Mouse (Mus musculus) limb, embryonic 15.5 days (tissue): ENCODE data around the gene Scnm1. TPM values are rescaled to one million over a fixed set of nuclear protein-coding genes. Genes with fewer than 3 reads are reported as not detected.

Experiments
- ATAC-seq: fragments of 200-750 bp; cut with Nextera tagmentation; 2 replicates; pipeline ENCODE4 v1.8.0; 2017; ENCODE audit warnings: low read depth, moderate TSS enrichment; ENCODE audit not compliant: insufficient number of reproducible peaks, low FRiP score, low TSS enrichment
- H3K27ac ChIP-seq: fragments of 300-500 bp; sonication (generic); 2 replicates; pipeline ENCODE4 v1.5.1; 2015; ENCODE audit warnings: moderate library complexity, mild to moderate bottlenecking, inconsistent platforms
- H3K27me3 ChIP-seq: fragments of 300-500 bp; sonication (generic); 2 replicates; pipeline ENCODE4 v1.6.1; 2015; ENCODE audit warnings: inconsistent platforms
- H3K36me3 ChIP-seq: fragments of 300-500 bp; sonication (generic); 2 replicates; pipeline ENCODE4 v1.6.1; 2015; ENCODE audit warnings: inconsistent platforms
- H3K4me1 ChIP-seq: fragments of 300-500 bp; sonication (generic); 2 replicates; pipeline ENCODE4 v1.6.1; 2015; ENCODE audit warnings: inconsistent platforms
- H3K4me2 ChIP-seq: fragments of 300-500 bp; sonication (generic); 2 replicates; pipeline ENCODE4 v1.6.1; 2015; ENCODE audit warnings: mild to moderate bottlenecking, inconsistent platforms
- H3K4me3 ChIP-seq: fragments of 300-500 bp; sonication (generic); 2 replicates; pipeline ENCODE4 v1.5.1; 2015; ENCODE audit warnings: mild to moderate bottlenecking, inconsistent platforms
- H3K9ac ChIP-seq: fragments of 300-500 bp; sonication (generic); 2 replicates; pipeline ENCODE4 v1.6.1; 2015; ENCODE audit warnings: inconsistent platforms
- H3K9me3 ChIP-seq: fragments of 300-500 bp; sonication (generic); 2 replicates; pipeline ENCODE4 v1.6.1; 2016; ENCODE audit warnings: inconsistent platforms
- WGBS: fragments of 180-500 bp; shearing (Covaris S2); methylation state at CpG from one replicate; pipeline ENCODE4 v1.1.7; 2015; 5-methylcytosine and 5-hydroxymethylcytosine counted together
- polyA plus RNA-seq: library from polyadenylated mRNA; unstranded; fragments of >200 nt; fragmentation: Nextera tagmentation; extraction: Ambion mirVana; gene quantifications from 2 replicates; pipeline ENCODE4 v1.2.1, GENCODE M21; 2015

Scnm1 gene
- polyA plus RNA-seq = 61.2 and 67.2 TPM in 2 replicates

DNA sequence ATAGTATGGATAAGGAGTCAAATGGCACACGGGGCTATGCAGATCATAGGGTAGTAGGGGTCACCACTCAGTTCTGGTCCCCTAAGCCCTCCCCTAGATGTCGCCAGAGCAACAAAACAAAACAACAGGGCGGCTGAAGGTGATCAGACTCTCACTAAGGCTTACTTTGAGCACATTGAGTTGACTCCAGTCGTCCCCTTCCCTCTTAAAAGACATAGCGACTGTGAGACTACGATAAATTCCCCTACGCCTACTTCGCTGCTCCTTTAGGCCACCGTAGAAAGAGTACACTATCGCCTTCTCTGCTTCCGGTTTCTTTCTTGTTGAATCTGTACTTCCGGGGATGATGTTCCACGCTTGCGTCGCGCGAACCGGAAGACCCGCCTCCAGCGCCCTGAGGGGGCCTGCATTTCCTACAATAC, at the start of gene Scnm1, which contains the start of gene Lysmd1:
Gene Scnm1, minus strand, starts transcription at position 332 of the 422 bp plus-strand sequence.
Gene Lysmd1, plus strand, starts transcription at position 409 of the 422 bp plus-strand sequence.
- WGBS = under 1% methylated on average over 20 of the region's 20 CpGs
- H3K4me3 ChIP-seq = peak within 1 kb of the TSS; percentile 68
- peaks cover 27% of the 10 kb centered on the region for H3K4me1 ChIP-seq
- peak within 1 kb of the TSS; percentile 83 for H3K27ac ChIP-seq
- peak; percentile 89 for ATAC-seq
- no peaks in the 10 kb centered on the region for H3K27me3 ChIP-seq
- H3K36me3 ChIP-seq = peaks cover 21% of the 10 kb centered on the region
- no peaks in the 10 kb centered on the region for H3K9me3 ChIP-seq
- peak within 1 kb of the TSS; percentile 72 for H3K9ac ChIP-seq
- peak within 1 kb of the TSS; percentile 76 for H3K4me2 ChIP-seq

DNA sequence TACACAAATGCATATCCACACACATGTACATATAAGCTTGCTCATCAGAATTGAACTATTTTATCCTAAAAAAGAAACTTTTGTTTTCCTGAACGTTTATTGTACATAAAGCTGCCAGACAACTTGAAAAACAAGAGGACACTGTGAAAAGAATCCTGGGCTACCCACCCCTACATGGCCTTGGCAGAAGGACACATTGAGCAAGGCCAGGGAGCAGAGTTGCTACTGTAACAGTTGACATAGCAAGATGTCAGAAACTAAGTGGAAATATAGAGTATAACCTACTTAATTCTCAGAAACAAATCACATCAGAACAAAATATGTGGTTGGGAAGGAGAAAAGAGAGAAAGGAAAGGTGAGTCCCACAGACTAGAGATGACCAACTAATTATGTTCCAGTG, 48.0 kb upstream of the Scnm1 start:
- H3K27ac ChIP-seq = no peak overlapping the region
- no peak overlapping the region for H3K9ac ChIP-seq
- H3K9me3 ChIP-seq = no peaks in the 10 kb centered on the region
- H3K4me3 ChIP-seq = no peak overlapping the region
- no peak overlapping the region for H3K4me2 ChIP-seq
- 72% methylated on average over 1 of the region's 1 CpGs for WGBS
- H3K4me1 ChIP-seq = no peaks in the 10 kb centered on the region
- H3K36me3 ChIP-seq = peaks cover 41% of the 10 kb centered on the region
- ATAC-seq = no peak
- H3K27me3 ChIP-seq = no peaks in the 10 kb centered on the region

DNA sequence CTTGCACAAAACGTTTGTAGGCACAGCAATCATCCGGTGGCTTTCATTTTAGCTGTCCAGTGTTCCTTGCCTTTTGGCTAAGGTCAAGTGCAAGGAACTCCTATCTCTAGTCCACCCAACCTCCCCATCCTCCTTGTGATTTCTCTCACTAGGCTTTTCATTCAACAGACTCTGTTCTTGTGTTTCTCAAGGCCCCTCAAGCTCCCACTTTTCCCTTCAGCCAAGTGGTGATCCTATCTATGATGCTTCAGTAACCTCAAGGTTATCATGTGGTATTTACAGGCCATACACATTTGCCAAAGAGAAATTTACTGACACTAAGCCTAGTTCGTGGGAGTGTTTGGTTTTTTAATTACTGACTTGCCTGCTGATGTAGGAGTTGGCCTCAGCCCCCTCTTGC, 46.1 kb upstream of the Scnm1 start:
- H3K36me3 ChIP-seq = peaks cover 22% of the 10 kb centered on the region
- H3K27ac ChIP-seq = no peak overlapping the region
- no peak overlapping the region for H3K4me3 ChIP-seq
- ATAC-seq = no peak
- 65% methylated on average over 3 of the region's 3 CpGs for WGBS
- no peaks in the 10 kb centered on the region for H3K27me3 ChIP-seq
- H3K9ac ChIP-seq = no peak overlapping the region
- H3K4me1 ChIP-seq = no peaks in the 10 kb centered on the region
- H3K9me3 ChIP-seq = no peaks in the 10 kb centered on the region
- no peak overlapping the region for H3K4me2 ChIP-seq

DNA sequence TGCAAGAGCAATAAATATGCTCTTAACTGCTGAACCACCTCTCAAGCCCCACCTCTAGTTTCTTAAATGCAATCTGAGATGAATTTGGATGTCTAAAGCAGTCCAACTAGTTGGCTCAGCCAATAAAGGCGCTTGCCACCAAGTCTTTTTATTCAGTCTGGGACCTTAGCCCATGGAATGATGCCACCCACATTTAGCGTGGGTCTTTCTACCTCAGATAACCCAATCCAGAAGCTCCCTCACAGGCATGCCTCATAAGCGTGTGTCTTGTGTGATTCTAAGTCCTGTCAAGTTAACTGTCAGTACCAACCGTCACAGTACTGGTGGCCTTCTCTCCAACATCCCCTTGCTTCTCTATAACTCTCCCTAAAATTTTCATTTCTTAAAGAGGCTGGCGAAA, 45.1 kb upstream of the Scnm1 start:
- H3K27ac ChIP-seq = no peak overlapping the region
- peaks cover 3% of the 10 kb centered on the region; the same call in 1 of the 2 replicates for H3K27me3 ChIP-seq
- H3K36me3 ChIP-seq = peaks cover 12% of the 10 kb centered on the region
- ATAC-seq = no peak
- H3K4me2 ChIP-seq = no peak overlapping the region
- H3K9ac ChIP-seq = no peak overlapping the region
- no peaks in the 10 kb centered on the region for H3K9me3 ChIP-seq
- H3K4me1 ChIP-seq = peaks cover 4% of the 10 kb centered on the region
- H3K4me3 ChIP-seq = no peak overlapping the region
- 80% methylated on average over 5 of the region's 5 CpGs for WGBS

- no peak overlapping the region for H3K9ac ChIP-seq
These were observed 43.8 kb upstream of the Scnm1 start for GRCm38 (mm10) chr3:95177583-95177982.

DNA sequence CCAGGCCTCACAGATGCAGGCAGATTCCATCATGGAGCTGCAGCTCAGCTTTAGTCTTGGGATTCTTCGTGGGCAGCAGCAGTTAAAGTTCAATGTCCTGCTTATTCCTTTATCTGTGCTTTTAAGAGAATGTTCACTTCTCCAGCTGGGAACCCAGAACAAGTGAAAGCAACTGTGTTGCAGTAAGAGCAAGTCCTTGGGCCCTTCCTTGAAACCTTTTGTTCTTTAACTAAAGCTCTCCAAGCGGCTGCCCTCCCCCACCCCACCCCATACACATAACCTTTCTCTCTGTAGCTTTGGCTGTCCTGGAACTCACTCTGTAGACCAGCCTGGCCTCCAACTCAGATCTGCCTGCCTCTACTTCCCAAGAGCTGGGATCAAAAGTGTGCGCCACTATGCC, 42.7 kb upstream of the Scnm1 start:
- ATAC-seq = no peak
- Histone ChIP-seq H3K36me3 (peaks cover 19% of the 10 kb centered on the region), H3K27me3 (peaks cover 25% of the 10 kb centered on the region), H3K9me3 (no peaks in the 10 kb centered on the region), H3K9ac (no peak overlapping the region), H3K4me3 (no peak overlapping the region), H3K27ac (no peak overlapping the region), H3K4me1 (peaks cover 20% of the 10 kb centered on the region), H3K4me2 (no peak overlapping the region)
- WGBS = 68% methylated on average over 3 of the region's 3 CpGs

More at GRCm38 (mm10) chr3:95177583-95177982, 43.8 kb upstream of the Scnm1 start:
- Histone ChIP-seq H3K9me3 (no peaks in the 10 kb centered on the region), H3K36me3 (peaks cover 14% of the 10 kb centered on the region), H3K27ac (no peak overlapping the region), H3K4me3 (no peak overlapping the region), H3K4me2 (no peak overlapping the region), H3K4me1 (peaks cover 17% of the 10 kb centered on the region), H3K27me3 (peaks cover 14% of the 10 kb centered on the region)
- no peak for ATAC-seq
- WGBS = 55% methylated on average over 6 of the region's 6 CpGs

GRCm38 (mm10) chr3:95174011-95174592, 40.3 kb upstream of the Scnm1 start:
- Histone ChIP-seq H3K4me1 (peaks cover 20% of the 10 kb centered on the region), H3K36me3 (peaks cover 42% of the 10 kb centered on the region), H3K4me3 (peak overlapping the region; percentile 28; the same call in 1 of the 2 replicates), H3K9me3 (no peaks in the 10 kb centered on the region), H3K27ac (no peak overlapping the region), H3K4me2 (peak overlapping the region; percentile 41), H3K27me3 (peaks cover 44% of the 10 kb centered on the region), H3K9ac (peak overlapping the region; percentile 20; the same call in 1 of the 2 replicates)
- no peak for ATAC-seq
- WGBS = 22% methylated on average over 16 of the region's 16 CpGs

DNA sequence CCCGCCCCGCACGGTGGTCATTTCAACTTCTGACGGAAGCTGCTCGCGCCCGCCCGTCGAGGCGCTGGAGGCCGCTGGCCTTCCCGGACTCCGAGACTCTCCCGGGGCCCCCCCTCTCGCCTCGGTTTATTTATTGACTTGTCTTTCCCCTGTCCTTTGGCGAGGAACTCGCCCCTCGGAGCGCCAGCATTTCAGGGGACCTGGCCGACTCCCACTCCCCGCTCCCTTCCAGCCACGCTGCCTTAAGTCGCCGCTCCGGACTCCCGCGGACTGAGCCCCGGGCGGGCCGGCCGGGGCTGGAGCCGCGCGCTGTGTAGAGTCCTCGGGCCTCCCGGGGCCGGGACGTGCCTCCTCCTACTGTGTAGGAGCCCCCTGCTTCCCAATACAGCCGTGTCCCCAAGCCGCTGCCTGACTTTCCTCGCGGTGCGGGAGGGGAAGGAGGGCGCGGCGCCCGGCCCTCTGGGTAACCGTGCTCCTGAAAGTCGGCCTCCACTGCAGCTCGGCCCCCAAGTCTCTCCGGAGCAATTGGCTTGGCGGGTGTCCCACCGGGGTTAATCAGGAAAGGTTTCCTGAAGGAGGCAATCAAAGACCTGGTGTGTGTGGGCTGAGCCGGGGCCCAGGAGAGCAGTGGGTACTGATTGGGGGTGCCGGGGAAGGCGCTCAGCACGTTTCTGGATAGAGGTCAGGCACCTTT, 39.6 kb upstream of the Scnm1 start:
- Histone ChIP-seq H3K4me3 (peak overlapping the region; percentile 28), H3K27ac (no peak overlapping the region), H3K9me3 (no peaks in the 10 kb centered on the region), H3K4me2 (peak overlapping the region; percentile 41), H3K27me3 (peaks cover 44% of the 10 kb centered on the region), H3K4me1 (peaks cover 20% of the 10 kb centered on the region), H3K36me3 (peaks cover 49% of the 10 kb centered on the region), H3K9ac (peak overlapping the region; percentile 20; the same call in 1 of the 2 replicates)
- WGBS = 22% methylated on average over 58 of the region's 58 CpGs
- ATAC-seq = no peak

GRCm38 (mm10) chr3:95172526-95173255, 38.9 kb upstream of the Scnm1 start:
- Histone ChIP-seq H3K4me2 (no peak overlapping the region), H3K4me3 (peak overlapping the region; percentile 28; the same call in 1 of the 2 replicates), H3K27me3 (peaks cover 44% of the 10 kb centered on the region), H3K9ac (no peak overlapping the region), H3K4me1 (peaks cover 20% of the 10 kb centered on the region), H3K36me3 (peaks cover 57% of the 10 kb centered on the region), H3K27ac (no peak overlapping the region), H3K9me3 (no peaks in the 10 kb centered on the region)
- 47% methylated on average over 80 of the region's 84 CpGs for WGBS
- ATAC-seq = no peak

DNA sequence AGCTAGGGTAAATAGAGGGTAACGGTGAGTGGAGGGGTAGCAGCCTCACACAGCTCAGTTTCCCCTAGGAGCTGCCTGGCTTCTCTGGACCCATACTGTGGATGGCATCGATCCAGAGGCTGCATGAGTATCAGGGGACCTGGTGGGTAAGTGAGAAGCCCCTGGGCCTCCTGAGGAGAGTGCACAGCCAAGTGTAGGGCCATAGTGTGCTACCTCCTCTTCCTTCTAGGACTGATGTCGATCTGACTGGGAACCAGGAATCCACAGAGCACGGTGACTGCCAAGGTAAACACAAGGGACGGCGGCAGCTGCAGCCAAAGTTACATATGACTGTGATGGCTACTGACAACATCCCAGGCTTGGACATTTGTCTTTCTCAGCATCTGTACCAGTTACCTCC, 37.3 kb upstream of the Scnm1 start:
- Histone ChIP-seq H3K4me3 (no peak overlapping the region), H3K27me3 (peaks cover 44% of the 10 kb centered on the region), H3K27ac (no peak overlapping the region), H3K9me3 (no peaks in the 10 kb centered on the region), H3K36me3 (peaks cover 72% of the 10 kb centered on the region), H3K4me2 (no peak overlapping the region), H3K4me1 (peaks cover 20% of the 10 kb centered on the region), H3K9ac (no peak overlapping the region)
- no peak for ATAC-seq
- 64% methylated on average over 6 of the region's 6 CpGs for WGBS

GRCm38 (mm10) chr3:95169996-95170395, 36.2 kb upstream of the Scnm1 start:
- Histone ChIP-seq H3K4me1 (peaks cover 20% of the 10 kb centered on the region), H3K36me3 (peaks cover 79% of the 10 kb centered on the region), H3K27me3 (peaks cover 44% of the 10 kb centered on the region), H3K4me3 (no peak overlapping the region), H3K4me2 (no peak overlapping the region), H3K9me3 (no peaks in the 10 kb centered on the region), H3K9ac (no peak overlapping the region), H3K27ac (no peak overlapping the region)
- 92% methylated on average over 10 of the region's 10 CpGs for WGBS
- ATAC-seq = no peak

DNA sequence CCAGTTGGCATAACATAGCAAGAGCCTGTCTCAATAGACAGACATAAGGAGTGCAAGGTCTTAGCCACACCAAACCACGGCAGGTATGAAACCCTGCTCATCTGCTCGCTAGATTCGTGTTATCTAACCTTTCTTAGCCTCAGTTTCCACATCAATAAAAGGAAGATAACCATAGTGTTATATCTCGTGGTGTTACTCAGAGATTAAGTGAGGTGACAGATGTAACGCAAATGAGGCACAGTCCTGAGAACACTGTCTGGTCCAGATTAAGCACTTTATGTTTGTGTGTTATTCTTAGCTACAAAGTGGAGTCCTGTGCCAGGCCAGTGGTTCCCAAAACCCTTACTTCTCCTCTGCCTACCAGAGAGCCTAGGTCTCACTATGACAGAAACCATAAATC, 31.0 kb upstream of the Scnm1 start:
- H3K4me2 ChIP-seq = no peak overlapping the region
- peaks cover 33% of the 10 kb centered on the region for H3K4me1 ChIP-seq
- ATAC-seq = no peak
- H3K9ac ChIP-seq = no peak overlapping the region
- peaks cover 52% of the 10 kb centered on the region for H3K36me3 ChIP-seq
- H3K27ac ChIP-seq = no peak overlapping the region
- peaks cover 4% of the 10 kb centered on the region for H3K27me3 ChIP-seq
- no peaks in the 10 kb centered on the region for H3K9me3 ChIP-seq
- 84% methylated on average over 5 of the region's 5 CpGs for WGBS
- no peak overlapping the region for H3K4me3 ChIP-seq
